Mouse (Mus musculus): ENCODE measurements around the gene Rbak. TPM values are rescaled to one million over a fixed set of nuclear protein-coding genes. Genes with fewer than 3 reads are reported as not detected.
"Not testable (repeated sequence)": the region's sequence is repeated elsewhere in the genome, so short reads cannot be mapped to it uniquely, and the experiment has no call there.

The Rbak gene
- total RNA-seq (2022), result 10 to 100 TPM; 12.4 to 15.1 (median 13.8) TPM

DNA sequence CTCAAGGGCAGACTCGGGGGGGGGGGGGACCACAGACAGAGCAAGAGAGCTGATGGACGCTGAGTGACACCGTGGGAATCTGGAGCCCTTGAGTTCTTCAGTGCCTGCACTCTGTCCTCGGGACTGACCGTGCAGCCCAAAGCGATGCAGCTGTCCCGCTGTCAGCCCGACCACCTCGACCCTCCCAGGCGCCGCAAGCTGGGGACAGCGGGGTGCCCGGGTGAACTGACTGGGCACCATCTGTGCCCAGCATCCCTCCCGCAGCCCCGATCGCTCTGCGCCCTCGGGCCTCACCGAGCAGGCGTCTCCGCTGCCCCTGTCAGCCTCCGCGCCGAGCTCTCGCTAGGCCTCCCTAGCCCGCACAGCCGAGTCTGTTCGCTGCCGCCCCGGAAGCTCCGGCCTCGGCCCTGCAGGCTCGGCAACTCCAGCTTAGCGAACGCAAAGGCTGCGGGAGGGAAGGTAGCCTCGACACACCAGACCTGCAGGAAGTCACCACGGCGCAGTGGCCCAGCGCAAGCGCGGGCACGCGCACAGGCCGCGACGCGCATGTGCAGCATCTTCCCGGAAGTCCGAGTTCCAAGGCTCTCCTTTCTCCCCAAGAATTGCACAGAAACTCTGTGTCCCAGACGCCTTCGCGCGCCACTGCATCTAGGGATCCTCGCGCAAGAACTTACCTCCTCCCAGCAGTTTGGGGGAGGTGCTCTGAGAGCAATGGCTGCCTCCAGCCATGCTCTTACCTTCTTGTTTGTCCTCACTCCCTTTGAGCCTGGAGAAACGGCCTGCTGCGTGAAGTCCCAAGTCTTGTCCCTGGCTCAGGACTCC is at the start of gene Rbak, which contains the start of gene Spdye4b:
TSS of gene Rbak (minus strand) at position 521 of the 822 bp plus-strand sequence.
TSS of gene Spdye4b (plus strand) at position 763 of the 822 bp plus-strand sequence.
- peak; percentile 94 to 95 for DNase-seq (ENCODE audit: low spot score in 2 of 2)

GRCm38 (mm10) chr5:143226790-143227189 is 46.2 kb upstream of the Rbak start, which contains the start of gene Spdye4a:
Gene Spdye4a (minus strand): TSS chr5:143226890.
- DNase-seq (ENCODE audit: low spot score in 2 of 2), result no peak

DNA sequence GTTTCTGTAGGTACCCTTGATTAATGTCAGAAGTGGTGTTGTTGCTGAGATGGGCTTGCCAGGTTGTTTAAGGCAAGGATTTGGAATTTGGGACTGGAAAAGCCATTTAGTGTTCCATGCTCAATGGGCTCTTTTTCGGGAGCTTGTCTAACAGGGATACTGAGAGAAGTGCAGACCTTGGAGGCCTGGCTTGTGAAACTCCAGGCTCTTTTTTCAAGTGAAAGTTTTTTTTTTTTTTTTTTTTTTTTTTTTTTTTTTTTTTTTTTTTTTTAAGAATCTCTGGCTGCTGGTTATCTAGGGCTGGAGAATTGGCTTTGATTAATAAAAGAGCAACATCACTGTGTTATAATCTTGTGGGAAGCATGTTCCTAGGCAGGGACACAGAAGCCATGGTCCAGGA is 41.7 kb upstream of the Rbak start:
- no peak for DNase-seq (ENCODE audit: low spot score in 2 of 2)

- no peak for DNase-seq (ENCODE audit: low spot score in 2 of 2)
These were observed 40.4 kb upstream of the Rbak start for GRCm38 (mm10) chr5:143220996-143221395.

GRCm38 (mm10) chr5:143213832-143214231 is 33.3 kb upstream of the Rbak start:
- no peak for DNase-seq (ENCODE audit: low spot score in 2 of 2)

DNA sequence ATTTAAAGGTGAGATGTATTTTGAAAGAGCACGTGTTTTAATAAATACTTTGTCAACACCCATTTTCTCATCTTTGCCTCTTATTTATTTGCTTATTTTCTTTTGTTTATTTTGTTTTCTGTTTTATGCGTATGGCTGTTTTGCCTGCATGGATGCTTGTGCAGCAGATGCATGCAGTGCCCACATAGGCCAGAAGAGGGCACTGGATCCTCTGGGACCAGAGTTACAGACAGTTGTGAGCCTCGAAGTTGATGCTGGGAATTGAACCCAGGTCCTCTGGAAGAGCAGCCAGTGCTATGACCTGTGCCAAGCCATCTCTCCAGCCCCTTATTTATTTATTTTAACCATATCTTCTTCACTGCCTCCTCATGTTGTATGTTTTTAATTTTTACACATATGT is 24.4 kb upstream of the Rbak start:
- no peak for DNase-seq (ENCODE audit: low spot score in 2 of 2)

DNA sequence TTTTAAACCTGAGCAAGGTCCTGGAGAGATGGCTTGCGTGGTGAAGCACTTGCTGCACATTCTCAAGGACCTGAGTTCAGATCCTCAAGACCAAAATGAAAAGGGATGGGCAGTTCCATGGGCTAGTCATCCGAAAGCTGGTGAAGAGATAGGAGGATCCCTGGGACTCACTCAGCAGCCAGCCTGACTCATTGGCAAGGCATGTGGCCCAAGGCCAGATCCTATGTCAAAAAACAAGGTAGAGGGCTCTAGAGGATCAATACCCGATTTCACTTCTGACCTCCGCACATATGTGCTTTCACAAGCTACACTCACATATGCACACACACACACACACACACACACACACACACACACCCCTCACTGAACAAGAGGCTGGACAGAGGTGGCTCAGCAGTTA is 15.9 kb upstream of the Rbak start:
- no peak for DNase-seq (ENCODE audit: low spot score in 2 of 2)

DNA sequence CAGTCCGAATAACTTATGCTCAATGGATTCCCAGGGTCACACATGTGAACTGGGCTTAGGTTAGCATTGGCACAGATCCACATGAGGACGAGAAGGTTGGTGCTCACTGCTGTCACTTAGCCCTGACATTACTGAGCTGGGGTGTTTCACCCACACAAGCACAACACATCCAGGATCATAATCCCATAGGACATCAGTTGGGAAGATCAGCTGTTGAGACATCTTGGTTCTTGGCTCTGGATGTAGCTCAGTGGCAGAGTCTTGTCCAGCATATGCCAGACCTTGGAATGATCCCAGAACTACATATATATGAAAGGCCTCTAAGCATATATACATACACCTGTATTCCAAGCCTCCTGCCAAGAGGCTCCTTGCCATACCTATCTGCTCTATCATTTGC is 14.6 kb upstream of the Rbak start:
- DNase-seq (ENCODE audit: low spot score in 2 of 2), result no peak

DNA sequence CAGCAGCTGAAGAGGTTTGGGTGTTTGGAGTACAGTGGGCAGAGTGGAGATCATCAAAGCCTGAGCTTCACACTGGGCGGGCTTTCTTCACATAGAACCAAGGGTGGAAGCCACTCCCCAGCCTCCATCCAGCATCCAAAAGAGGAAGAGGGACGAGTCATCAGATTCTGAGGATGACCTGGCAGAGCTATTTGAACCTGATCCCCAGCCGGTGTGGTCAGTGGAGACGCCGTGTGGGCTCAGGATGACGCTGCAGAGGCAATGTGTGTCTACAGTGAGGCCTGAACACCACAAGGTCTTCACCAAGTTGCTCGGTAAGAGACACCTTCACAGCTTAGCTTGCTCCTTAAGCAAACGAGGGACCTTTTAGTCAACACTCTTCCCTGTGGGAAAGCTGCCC is 14.2 kb upstream of the Rbak start:
- DNase-seq (ENCODE audit: low spot score in 2 of 2), result not testable (repeated sequence)

- no peak for DNase-seq (ENCODE audit: low spot score in 2 of 2)
These were observed 12.2 kb upstream of the Rbak start for GRCm38 (mm10) chr5:143192806-143193205.

DNA sequence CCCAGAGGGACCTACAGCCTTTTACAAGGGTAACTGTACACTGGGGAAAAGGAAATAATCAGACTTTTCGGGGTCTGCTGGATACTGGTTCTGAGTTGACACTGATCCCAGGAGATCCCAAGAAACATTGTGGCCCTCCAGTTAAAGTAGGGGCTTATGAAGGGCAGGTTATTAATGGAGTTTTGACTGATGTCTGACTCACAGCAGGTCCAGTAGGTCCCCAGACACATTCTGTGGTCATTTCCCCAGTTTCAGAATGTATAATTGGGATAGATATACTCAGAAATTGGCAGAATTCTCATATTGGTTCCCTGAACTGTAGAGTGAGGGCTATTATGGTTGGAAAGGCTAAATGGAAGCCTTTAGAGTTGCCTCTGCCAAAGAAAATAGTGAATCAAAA is 7.4 kb upstream of the Rbak start:
- DNase-seq (ENCODE audit: low spot score in 2 of 2), result not testable (repeated sequence)

- no peak for DNase-seq (ENCODE audit: low spot score in 2 of 2)
These were observed 1.4 kb downstream of the Rbak start for GRCm38 (mm10) chr5:143179179-143179578.

- DNase-seq (ENCODE audit: low spot score in 2 of 2), result no peak
These were observed 2.9 kb downstream of the Rbak start for GRCm38 (mm10) chr5:143177541-143178200.

DNA sequence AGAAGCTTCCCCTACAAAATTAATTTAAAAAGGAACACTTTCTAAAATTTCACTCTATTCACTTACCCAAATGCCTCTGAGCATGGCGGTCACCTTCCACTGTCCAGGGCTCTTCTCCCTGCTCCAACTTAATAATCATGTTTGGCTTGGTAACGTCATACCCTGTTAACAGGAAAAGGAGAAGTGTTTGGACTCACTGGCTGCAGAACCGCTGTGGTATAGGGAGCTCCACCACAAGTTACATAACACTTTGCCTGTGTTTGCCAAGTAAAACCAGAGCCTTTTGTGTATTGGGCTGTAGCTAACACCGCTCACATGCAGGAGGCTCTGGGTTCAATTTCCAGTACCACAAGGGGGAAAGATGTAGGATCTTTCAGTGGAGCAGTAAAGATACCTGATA is 4.6 kb downstream of the Rbak start:
- no peak for DNase-seq (ENCODE audit: low spot score in 2 of 2)

GRCm38 (mm10) chr5:143165508-143166070 is 15.0 kb downstream of the Rbak start:
- no peak for DNase-seq (ENCODE audit: low spot score in 2 of 2)

DNA sequence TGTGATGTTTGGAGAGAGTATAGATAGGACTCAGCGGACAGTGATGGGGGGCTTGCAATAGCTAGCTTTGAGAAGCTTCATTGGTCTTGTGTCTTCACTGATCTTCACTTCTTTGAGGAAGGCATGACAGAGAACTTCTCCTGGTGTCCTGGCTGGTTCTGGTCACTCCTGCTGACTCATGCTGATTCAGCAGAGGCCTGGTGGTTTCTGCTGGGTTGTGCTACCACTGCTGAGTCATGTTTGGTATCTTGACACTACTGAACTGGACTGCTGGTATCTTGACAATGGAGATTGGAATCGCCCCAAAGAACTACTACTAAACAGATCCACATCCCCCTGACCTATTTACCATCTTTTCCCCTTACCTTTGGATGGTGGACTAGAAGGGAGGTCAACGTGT is 25.0 kb downstream of the Rbak start:
- DNase-seq (ENCODE audit: low spot score in 2 of 2), result no peak

DNA sequence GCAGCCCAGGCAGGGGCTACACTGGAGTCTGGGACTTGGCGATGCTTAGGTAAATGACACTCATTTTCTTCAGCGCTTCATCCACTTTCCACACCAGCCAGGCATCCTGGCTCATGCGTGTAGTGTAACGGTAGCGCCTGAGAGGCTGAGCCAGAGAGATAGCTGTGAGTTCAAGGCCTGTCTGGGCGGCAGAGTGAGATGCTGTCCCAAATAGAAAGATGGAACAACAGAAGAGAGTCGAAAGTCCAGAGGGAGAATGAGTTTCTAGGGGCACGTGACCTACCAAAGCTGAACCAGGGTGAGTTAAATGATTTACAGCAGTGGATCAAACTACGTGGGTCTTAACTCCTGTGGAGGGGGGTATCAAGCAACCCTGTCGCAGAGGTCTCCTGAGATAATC is 26.8 kb downstream of the Rbak start:
- DNase-seq (ENCODE audit: low spot score in 2 of 2), result no peak

DNA sequence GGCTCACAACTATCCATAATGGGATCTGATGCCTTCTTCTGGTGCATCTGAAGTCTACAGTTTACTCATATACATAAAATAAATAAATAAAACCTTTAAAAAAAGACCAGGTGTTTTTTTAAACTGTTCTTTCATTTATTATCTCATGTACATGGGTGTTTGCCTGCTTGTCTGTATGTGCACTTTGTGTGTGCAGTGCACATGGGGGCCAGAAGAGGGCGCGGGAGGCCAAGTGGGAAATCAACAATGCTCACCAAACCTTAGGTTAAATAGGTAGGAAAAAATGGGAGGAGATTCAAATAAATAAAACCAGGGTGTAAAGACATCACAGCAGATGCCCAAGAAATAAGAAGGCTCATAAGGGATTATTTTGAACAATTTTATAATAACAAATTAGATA is 30.5 kb downstream of the Rbak start:
- no peak for DNase-seq (ENCODE audit: low spot score in 2 of 2)

DNA sequence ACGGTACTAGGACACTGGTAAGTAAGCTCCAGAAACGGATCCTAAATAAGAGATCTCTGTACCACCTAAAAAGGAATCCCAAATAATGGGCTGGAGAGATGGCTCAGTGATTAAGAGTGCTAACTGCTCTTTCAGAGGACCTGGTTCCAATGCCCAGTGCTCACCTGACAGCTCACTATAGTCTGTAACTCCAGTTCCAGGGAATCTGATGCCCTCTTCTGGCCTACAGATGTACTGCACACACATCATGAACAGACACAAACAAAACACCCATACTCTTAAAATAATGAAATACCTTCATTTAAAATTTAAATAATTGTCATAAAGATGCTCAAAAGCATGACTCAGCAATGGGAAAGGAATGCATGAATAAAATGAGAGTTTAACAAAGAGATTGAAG is 31.0 kb downstream of the Rbak start:
- no peak for DNase-seq (ENCODE audit: low spot score in 2 of 2)

DNA sequence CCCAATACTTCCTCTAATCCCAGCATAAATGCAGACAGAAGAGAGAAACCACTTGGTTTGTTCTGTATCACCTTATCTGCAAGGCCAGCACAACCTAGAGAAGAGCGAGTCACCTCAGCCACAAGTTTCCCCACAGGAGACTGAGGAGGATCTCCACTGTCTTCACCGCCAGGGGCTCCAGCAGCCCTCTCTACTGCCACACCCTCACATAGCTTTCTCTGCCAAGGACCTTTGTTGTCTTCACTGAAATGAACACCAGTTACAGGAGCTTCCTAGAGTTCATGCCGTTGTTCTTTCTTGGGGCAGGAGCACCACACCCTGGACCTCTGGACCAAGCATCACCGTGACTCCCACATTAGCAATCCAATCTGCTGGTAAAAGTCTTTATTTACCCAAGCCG is 31.9 kb downstream of the Rbak start:
- DNase-seq (ENCODE audit: low spot score in 2 of 2), result no peak

DNA sequence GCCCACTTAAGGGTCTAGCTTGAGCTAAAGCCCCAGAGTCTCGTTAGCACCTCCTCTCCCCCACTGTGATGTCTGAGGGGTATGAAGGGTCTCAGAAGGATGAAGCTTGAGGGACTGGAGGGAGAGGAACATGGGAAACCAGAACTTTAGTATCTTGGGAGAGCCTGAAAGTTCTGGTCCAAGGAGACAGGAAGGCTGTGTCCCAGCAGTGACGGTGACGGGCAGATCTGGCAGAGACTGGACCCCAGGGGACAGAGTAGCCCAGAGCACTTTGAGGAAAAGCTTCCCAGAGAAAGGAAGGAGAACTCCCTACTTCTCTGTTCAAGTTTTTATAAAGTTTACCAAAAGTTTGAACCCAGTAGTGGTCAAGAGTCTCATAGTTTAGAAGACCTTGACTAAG is 33.1 kb downstream of the Rbak start, which contains the start of gene Olfr718-ps1:
TSS of gene Olfr718-ps1 (minus strand) at position 101 of the 400 bp plus-strand sequence.
- no peak for DNase-seq (ENCODE audit: low spot score in 2 of 2)

DNA sequence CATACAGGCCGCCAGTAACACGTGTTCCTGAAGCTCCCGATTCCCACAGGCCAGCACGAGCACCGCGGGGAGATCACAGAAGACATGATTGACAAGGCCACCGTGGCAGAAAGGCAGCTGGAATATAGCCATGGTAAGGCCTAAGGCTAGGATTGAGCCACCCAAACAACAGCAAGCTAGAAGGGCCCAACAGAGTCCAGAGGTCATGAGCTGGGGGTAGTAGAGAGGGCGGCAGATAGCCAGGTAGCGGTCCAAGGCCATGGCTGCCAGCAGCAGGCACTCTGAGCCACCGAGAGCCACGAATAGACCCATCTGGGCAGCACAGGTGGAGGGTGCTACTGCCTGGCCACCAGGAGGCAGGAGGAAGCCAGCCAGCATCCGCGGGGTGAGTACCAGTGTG is 43.0 kb downstream of the Rbak start:
- no peak for DNase-seq (ENCODE audit: low spot score in 2 of 2)

Measured in layer of hippocampus, adult 8-10 months (tissue).